ENCODE assay signal across 27 mouse cellular contexts in the genomic region with DNA sequence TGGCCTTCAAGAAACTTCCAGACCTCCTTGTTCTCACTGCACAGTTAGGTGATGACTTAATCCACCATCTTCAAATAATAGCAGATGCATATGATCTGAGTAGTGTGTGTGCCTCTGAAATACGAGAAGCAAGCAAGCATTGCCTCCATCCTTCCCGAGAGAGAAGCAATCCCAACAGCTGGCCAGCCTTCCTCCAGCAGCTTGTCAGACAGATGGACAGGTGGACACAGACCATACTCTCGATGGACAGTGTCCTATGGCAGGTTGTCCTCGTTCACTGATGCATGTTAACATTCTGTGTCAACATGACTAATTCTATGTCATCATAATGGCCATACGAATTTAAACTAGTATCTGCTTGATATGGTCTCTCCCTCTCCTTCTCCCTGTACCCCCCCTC. TPM values are rescaled to one million over a fixed set of nuclear protein-coding genes. Genes with fewer than 3 reads are reported as not detected.
DNase-seq lines count a peak whose midpoint lies in the region; ATAC-seq and TF ChIP-seq lines count a peak whose summit lies in the region.
"Had no signal": no experiment of that assay in that cellular context is flagged by ENCODE, and none has a peak within 500 bp of the region (broad histone marks: within the 10 kb centered on the region; RNA-seq: fewer than 3 reads in every experiment).

No protein-coding gene starts in this region.

- WGBS in hindbrain, embryonic 14.5 days: 61% methylated on average over 5 of the region's 5 CpGs
- WGBS in hindbrain, embryonic 10.5 days: 56% methylated on average over 5 of the region's 5 CpGs
- 61% methylated on average over 5 of the region's 5 CpGs for WGBS in midbrain, embryonic 11.5 days
- 63% methylated on average over 5 of the region's 5 CpGs for WGBS in midbrain, embryonic 14.5 days

- TF ChIP-seq EP300 in CH12.LX (IDR thresholded peaks at IDR 0.05; ENCODE audit: low read length): no peak

- DNase-seq in hindbrain, embryonic 14.5 days (ENCODE audit: low spot score): no peak
- DNase-seq in hindbrain, embryonic 10.5 days (ENCODE audit: low spot score): no peak
- DNase-seq in midbrain, embryonic 11.5 days (ENCODE audit: low spot score, missing footprints): no peak
- no peak for DNase-seq in midbrain, embryonic 14.5 days
- no peak for DNase-seq in CH12.LX (ENCODE audit: extremely low read depth)
- DNase-seq in mesoderm, embryonic 11.5 days (ENCODE audit: low read depth, low spot score): peak; percentile 13
- DNase-seq in c-Kit-positive CD71-positive TER-119-positive erythroid progenitor cells, embryonic 14.5 days (ENCODE audit: low spot score): no peak
- no peak for DNase-seq in right cerebral cortex, postnatal 25 days
- DNase-seq: adrenal gland, adult 8-10 months; adrenal gland, postnatal 36 days; cerebellum, adult 11 months; cerebellum, adult 18-20 months; cerebellum, adult 8-10 months; cerebellum, adult 9-11 months; cerebellum, postnatal 14 days; cerebellum, postnatal 36 days had no signal

- H3K79me2 ChIP-seq in CH12.LX (replicated peaks; ENCODE audit: control insufficient read depth, extremely low read depth, insufficient read depth, poor library complexity, severe bottlenecking): no peaks in the 10 kb centered on the region

- TF ChIP-seq CTCF in CH12.LX (conservative IDR thresholded peaks at IDR 0.05 in 1 of 2, IDR thresholded peaks at IDR 0.05 in 1 of 2; ENCODE audit: low read depth in 2 of 2, low read length in 2 of 2): no peak

- in situ Hi-C loops in CH12.LX (cut with MboI; ENCODE audit: low pct_ligation_motif_present, low pct_unique_long_range_greater_than_20kb, low sequenced_read_pairs): no loop called here

- H3K27ac ChIP-seq in hindbrain, embryonic 14.5 days: no peak overlapping the region
- no peak overlapping the region for H3K27ac ChIP-seq in hindbrain, embryonic 10.5 days
- no peak overlapping the region for H3K27ac ChIP-seq in midbrain, embryonic 11.5 days (ENCODE audit: low read depth, low read length)
- H3K27ac ChIP-seq in midbrain, embryonic 14.5 days (replicated peaks; ENCODE audit: low read depth, low read length): no peak overlapping the region
- peak overlapping the region; percentile 83 for H3K27ac ChIP-seq in CH12.LX (ENCODE audit: insufficient read depth, low read depth)
- H3K27ac ChIP-seq: embryonic facial prominence, embryonic 13.5 days; embryonic facial prominence, embryonic 15.5 days; forebrain, embryonic 12.5 days had no signal

- dilution Hi-C loops in CH12.LX (cut with MboI; ENCODE audit: extremely low pct_ligation_motif_present, extremely low pct_unique_long_range_greater_than_20kb, low sequenced_read_pairs): no loop called here

- TF ChIP-seq RAD21 in CH12.LX (IDR thresholded peaks at IDR 0.05; ENCODE audit: low read depth, low read length): no peak

- peaks cover 10% of the 10 kb centered on the region for H3K4me1 ChIP-seq in hindbrain, embryonic 14.5 days (replicated peaks; ENCODE audit: control insufficient read depth, insufficient read depth, low read length)
- peaks cover 42% of the 10 kb centered on the region for H3K4me1 ChIP-seq in hindbrain, embryonic 10.5 days (replicated peaks)
- H3K4me1 ChIP-seq in midbrain, embryonic 11.5 days (ENCODE audit: control insufficient read depth, insufficient read depth, low read length): peaks cover 6% of the 10 kb centered on the region
- H3K4me1 ChIP-seq in midbrain, embryonic 14.5 days (ENCODE audit: control insufficient read depth, insufficient read depth, low read length): peaks cover 11% of the 10 kb centered on the region
- H3K4me1 ChIP-seq in CH12.LX (ENCODE audit: control insufficient read depth in 1 of 2, insufficient read depth in 2 of 2): peaks cover 55 to 94% of the 10 kb centered on the region in 2 experiments

- H3K4me2 ChIP-seq in hindbrain, embryonic 14.5 days (replicated peaks): no peak overlapping the region
- no peak overlapping the region for H3K4me2 ChIP-seq in midbrain, embryonic 11.5 days
- H3K4me2 ChIP-seq in midbrain, embryonic 14.5 days (ENCODE audit: low read length): no peak overlapping the region
- peak overlapping the region; percentile 64; the same call in 1 of the 2 replicates for H3K4me2 ChIP-seq in CH12.LX (ENCODE audit: insufficient read depth, low read depth, poor library complexity, severe bottlenecking)
- H3K4me2 ChIP-seq: embryonic facial prominence, embryonic 13.5 days; embryonic facial prominence, embryonic 15.5 days; forebrain, embryonic 12.5 days had no signal

- H3K9ac ChIP-seq in hindbrain, embryonic 14.5 days: no peak overlapping the region
- H3K9ac ChIP-seq in midbrain, embryonic 11.5 days (ENCODE audit: low read length): no peak overlapping the region
- no peak overlapping the region for H3K9ac ChIP-seq in midbrain, embryonic 14.5 days (replicated peaks; ENCODE audit: low read length)
- peak overlapping the region; percentile 23; the same call in 1 of the 2 replicates for H3K9ac ChIP-seq in CH12.LX (ENCODE audit: insufficient read depth, low read depth)
- H3K9ac ChIP-seq: embryonic facial prominence, embryonic 15.5 days; forebrain, embryonic 12.5 days had no signal

- no peaks in the 10 kb centered on the region for H3K27me3 ChIP-seq in hindbrain, embryonic 14.5 days (ENCODE audit: control insufficient read depth, insufficient read depth, low read length)
- H3K27me3 ChIP-seq in hindbrain, embryonic 10.5 days (ENCODE audit: insufficient read depth, poor library complexity, severe bottlenecking): no peaks in the 10 kb centered on the region
- H3K27me3 ChIP-seq in midbrain, embryonic 11.5 days (ENCODE audit: control insufficient read depth, insufficient read depth, low read length): no peaks in the 10 kb centered on the region
- H3K27me3 ChIP-seq in midbrain, embryonic 14.5 days (ENCODE audit: control insufficient read depth, insufficient read depth, low read length): no peaks in the 10 kb centered on the region
- no peaks in the 10 kb centered on the region for H3K27me3 ChIP-seq in CH12.LX (replicated peaks)
- H3K27me3 ChIP-seq: embryonic facial prominence, embryonic 13.5 days; embryonic facial prominence, embryonic 15.5 days; forebrain, embryonic 12.5 days; Patski had no signal

- no peak for TF ChIP-seq POLR2A in CH12.LX (IDR thresholded peaks at IDR 0.05; ENCODE audit: low read depth, low read length)

- H3K36me3 ChIP-seq in hindbrain, embryonic 14.5 days (replicated peaks; ENCODE audit: control insufficient read depth, insufficient read depth): no peaks in the 10 kb centered on the region
- H3K36me3 ChIP-seq in hindbrain, embryonic 10.5 days: no peaks in the 10 kb centered on the region
- H3K36me3 ChIP-seq in midbrain, embryonic 11.5 days (ENCODE audit: control insufficient read depth, insufficient read depth, low read length): no peaks in the 10 kb centered on the region
- no peaks in the 10 kb centered on the region for H3K36me3 ChIP-seq in midbrain, embryonic 14.5 days (ENCODE audit: control insufficient read depth, insufficient read depth, low read length)
- H3K36me3 ChIP-seq in CH12.LX (replicated peaks in 1 of 2; ENCODE audit: control insufficient read depth in 1 of 2, insufficient read depth in 1 of 2, low read length in 1 of 2): no peaks in the 10 kb centered on the region
- H3K36me3 ChIP-seq: embryonic facial prominence, embryonic 13.5 days; embryonic facial prominence, embryonic 15.5 days; forebrain, embryonic 10.5 days; forebrain, embryonic 12.5 days; G1E had no signal

- ATAC-seq in hindbrain, embryonic 14.5 days (ENCODE audit: low FRiP score): peak; percentile 15; the same call in 1 of the 2 replicates
- ATAC-seq in midbrain, embryonic 11.5 days (ENCODE audit: low FRiP score): 0 out of 2 replicates have a peak, but pooled peaks have one; percentile 9
- ATAC-seq in midbrain, embryonic 14.5 days (ENCODE audit: low FRiP score, low TSS enrichment): no peak
- ATAC-seq: activated CD4-positive, CD25-positive, alpha-beta regulatory T cell, adult 4 months; forebrain, embryonic 14.5 days; forebrain, embryonic 16.5 days; Patski had no signal

- H3K4me3 ChIP-seq in hindbrain, embryonic 14.5 days (replicated peaks; ENCODE audit: low read length): no peak overlapping the region
- no peak overlapping the region for H3K4me3 ChIP-seq in hindbrain, embryonic 10.5 days
- H3K4me3 ChIP-seq in midbrain, embryonic 11.5 days (ENCODE audit: low read depth, low read length): no peak overlapping the region
- H3K4me3 ChIP-seq in midbrain, embryonic 14.5 days (replicated peaks; ENCODE audit: low read depth, low read length): no peak overlapping the region
- no peak overlapping the region for H3K4me3 ChIP-seq in CH12.LX (replicated peaks in 1 of 3; ENCODE audit: low read depth in 2 of 3, low read length in 2 of 3, poor library complexity in 1 of 3)
- H3K4me3 ChIP-seq: embryonic facial prominence, embryonic 13.5 days; embryonic facial prominence, embryonic 15.5 days; erythroblast, embryonic 14.5 days; forebrain, embryonic 10.5 days; forebrain, embryonic 12.5 days had no signal

- H3K9me3 ChIP-seq in hindbrain, embryonic 14.5 days (ENCODE audit: control insufficient read depth, low read length): no peaks in the 10 kb centered on the region
- no peaks in the 10 kb centered on the region for H3K9me3 ChIP-seq in hindbrain, embryonic 10.5 days
- H3K9me3 ChIP-seq in midbrain, embryonic 11.5 days (ENCODE audit: control insufficient read depth, low read length): no peaks in the 10 kb centered on the region
- H3K9me3 ChIP-seq in midbrain, embryonic 14.5 days (ENCODE audit: control insufficient read depth, low read length): no peaks in the 10 kb centered on the region
- no peaks in the 10 kb centered on the region for H3K9me3 ChIP-seq in CH12.LX (replicated peaks; ENCODE audit: low read length)
- H3K9me3 ChIP-seq: embryonic facial prominence, embryonic 13.5 days; embryonic facial prominence, embryonic 15.5 days; forebrain, embryonic 10.5 days; forebrain, embryonic 12.5 days; G1E had no signal

TF ChIP-seq in CH12.LX, 34 proteins besides CTCF, POLR2A, EP300 and RAD21:
- TF ChIP-seq ZMIZ1 (IDR thresholded peaks at IDR 0.05; ENCODE audit: low read depth, low read length): no peak
- TF ChIP-seq ETS1 (conservative IDR thresholded peaks at IDR 0.05; ENCODE audit: low read depth, low read length): no peak
- no peak for TF ChIP-seq RCOR1 (conservative IDR thresholded peaks at IDR 0.05; ENCODE audit: low read depth, low read length)
- TF ChIP-seq BHLHE40 (IDR thresholded peaks at IDR 0.05; ENCODE audit: low read depth, low read length): no peak
- TF ChIP-seq MEF2A (IDR thresholded peaks at IDR 0.05; ENCODE audit: borderline replicate concordance, low read depth, low read length): no peak
TF ChIP-seq in CH12.LX: peak in this region for 0.

RNA-seq across cellular contexts. Expression of a gene that starts 25.8 kb away (rescaled TPM):
- 0.08 and 0.25 TPM in 2 replicates for polyA plus RNA-seq in hindbrain, embryonic 14.5 days (2014; fragmentation: Nextera tagmentation; extraction: Ambion mirVana)
- polyA plus RNA-seq in hindbrain, embryonic 10.5 days (2016; fragmentation: Nextera tagmentation; extraction: Ambion mirVana): not detected in 2 replicates
- 0.03 and 0.04 TPM in 2 replicates for polyA plus RNA-seq in midbrain, embryonic 11.5 days (2014; fragmentation: Nextera tagmentation; extraction: Ambion mirVana)
- polyA plus RNA-seq in midbrain, embryonic 14.5 days (2014; fragmentation: Nextera tagmentation; extraction: Ambion mirVana): 0.04 and 0.17 TPM in 2 replicates
- total RNA-seq in CH12.LX (2012; rRNA removed): 115 and 138 TPM in 2 replicates
- total RNA-seq in CH12.LX (2014; rRNA removed): 122 and 142 TPM in 2 replicates
- 74.5 and 81.7 TPM in 2 replicates for polyA plus RNA-seq in CH12.LX (2012; ENCODE audit: insufficient read length, low read depth)
- polyA plus RNA-seq: C2C12; erythroblast, embryonic 14.5 days; forebrain, embryonic 10.5 days; G1E had no signal

Comparison
In these comparisons a context has a peak if more than half of its experiments do, and no peak if none do; other contexts are left out.
1. RNA of a gene that starts 25.8 kb away (polyA plus RNA-seq): 74.5 to 81.7 TPM in CH12.LX; 0.08 to 0.25 TPM in hindbrain, embryonic 14.5 days, 0.04 to 0.17 TPM in midbrain, embryonic 14.5 days, 0.03 to 0.04 TPM in midbrain, embryonic 11.5 days and not detected in hindbrain, embryonic 10.5 days; every median in the first group is over 10 times any median in the second.